Mouse (Mus musculus) bone marrow, adult 2 months (tissue): ENCODE results near the gene Spata32.

Experiments used
- CTCF ChIP-seq: fragments of 200-500 bp; IDR thresholded peaks from 2 replicates; pipeline ENCODE4 v1.5.1; 2011; ENCODE audit warnings: low read length, control low read depth; ENCODE audit not compliant: control insufficient read depth, insufficient read depth
- POLR2A ChIP-seq: fragments of 200-500 bp; IDR thresholded peaks from 2 replicates; pipeline ENCODE4 v1.6.1; 2011; ENCODE audit warnings: low read depth, mild to moderate bottlenecking, control low read depth, low read length, borderline replicate concordance; ENCODE audit not compliant: control insufficient read depth

DNA sequence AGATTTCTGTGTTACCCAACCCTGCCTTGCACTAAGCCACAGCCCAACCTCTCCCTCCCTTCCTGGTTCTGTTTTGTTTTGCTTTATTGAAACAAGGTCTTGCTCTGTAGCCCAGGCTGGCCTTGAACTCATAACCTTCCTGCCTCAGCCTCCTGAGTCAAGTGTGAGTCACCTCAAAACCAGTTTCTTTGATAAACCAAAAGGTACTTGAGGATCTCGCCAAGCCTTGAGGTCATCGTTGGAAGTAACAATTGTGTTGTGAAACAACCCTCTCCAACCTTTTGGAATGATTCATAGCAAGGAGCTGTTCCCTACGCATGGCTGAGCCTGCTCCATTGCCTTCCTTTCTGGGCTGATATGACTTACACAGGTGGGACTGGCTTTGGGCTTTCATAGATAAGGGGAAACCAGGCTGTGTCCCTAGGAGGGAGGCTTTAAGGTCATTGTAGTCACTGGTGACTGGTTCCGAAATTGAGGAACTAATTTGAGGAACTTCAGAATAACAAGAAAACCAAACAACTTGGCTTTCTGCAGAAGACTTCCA, 39.8 kb upstream of the Spata32 start:
- TF ChIP-seq POLR2A (no peak), CTCF (no peak)
